Mouse (Mus musculus) neural tube, embryonic 11.5 days (tissue): Measurements from ENCODE around the gene Ttll1. TPM values are rescaled to one million over a fixed set of nuclear protein-coding genes. Genes with fewer than 3 reads are reported as not detected.

Experiments
- ATAC-seq: fragments of 200-750 bp; cut with Nextera tagmentation; 2 replicates; pipeline ENCODE4 v1.8.0; 2017; ENCODE audit warnings: moderate number of reproducible peaks, mild to moderate bottlenecking, moderate TSS enrichment, moderate library complexity; ENCODE audit not compliant: insufficient read depth, low FRiP score, low TSS enrichment
- DNase-seq: peaks from one replicate; pipeline ENCODE4 v3.0.0-alpha.2; 2015; ENCODE audit warnings: low spot score
- H3K27ac ChIP-seq: fragments of 300-500 bp; sonication (generic); 2 replicates; pipeline ENCODE4 v1.5.1; 2014; ENCODE audit warnings: low read depth, mild to moderate bottlenecking, low read length
- H3K27me3 ChIP-seq: fragments of 300-500 bp; sonication (generic); 2 replicates; pipeline ENCODE4 v1.6.1; 2014; ENCODE audit warnings: mild to moderate bottlenecking, low read length, mixed read lengths; ENCODE audit not compliant: control insufficient read depth, insufficient read depth
- H3K36me3 ChIP-seq: fragments of 300-500 bp; sonication (generic); 2 replicates; pipeline ENCODE4 v1.6.1; 2014; ENCODE audit warnings: mild to moderate bottlenecking, low read length, moderate library complexity, mixed read lengths; ENCODE audit not compliant: control insufficient read depth, insufficient read depth
- H3K4me1 ChIP-seq: fragments of 300-500 bp; sonication (generic); 2 replicates; pipeline ENCODE4 v1.6.1; 2014; ENCODE audit warnings: low read length, mixed read lengths; ENCODE audit not compliant: control insufficient read depth, insufficient read depth
- H3K4me2 ChIP-seq: fragments of 300-500 bp; sonication (generic); 2 replicates; pipeline ENCODE4 v1.6.1; 2014; ENCODE audit warnings: low read depth, mild to moderate bottlenecking, moderate library complexity
- H3K4me3 ChIP-seq: fragments of 300-500 bp; sonication (generic); 2 replicates; pipeline ENCODE4 v1.5.1; 2014; ENCODE audit warnings: low read depth, low read length
- H3K9ac ChIP-seq: fragments of 300-500 bp; sonication (generic); 2 replicates; pipeline ENCODE4 v1.6.1; 2014; ENCODE audit warnings: mild to moderate bottlenecking, low read length
- H3K9me3 ChIP-seq: fragments of 300-500 bp; sonication (generic); 2 replicates; pipeline ENCODE4 v1.6.1; 2016; ENCODE audit warnings: low read length; ENCODE audit not compliant: control insufficient read depth
- WGBS: fragments of 180-500 bp; shearing (Covaris S2); extraction: QIAGEN DNeasy Blood & Tissue Kit; methylation state at CpG from one replicate; pipeline ENCODE4 v1.1.7; 2014; 5-methylcytosine and 5-hydroxymethylcytosine counted together
- polyA plus RNA-seq: library from polyadenylated mRNA; unstranded; fragments of >200 nt; fragmentation: Nextera tagmentation; extraction: Ambion mirVana; gene quantifications from 2 replicates; pipeline ENCODE4 v1.2.1, GENCODE M21; 2014

The Ttll1 gene
- polyA plus RNA-seq, 1 experiment from 2014 or later: 38.1 TPM

DNA sequence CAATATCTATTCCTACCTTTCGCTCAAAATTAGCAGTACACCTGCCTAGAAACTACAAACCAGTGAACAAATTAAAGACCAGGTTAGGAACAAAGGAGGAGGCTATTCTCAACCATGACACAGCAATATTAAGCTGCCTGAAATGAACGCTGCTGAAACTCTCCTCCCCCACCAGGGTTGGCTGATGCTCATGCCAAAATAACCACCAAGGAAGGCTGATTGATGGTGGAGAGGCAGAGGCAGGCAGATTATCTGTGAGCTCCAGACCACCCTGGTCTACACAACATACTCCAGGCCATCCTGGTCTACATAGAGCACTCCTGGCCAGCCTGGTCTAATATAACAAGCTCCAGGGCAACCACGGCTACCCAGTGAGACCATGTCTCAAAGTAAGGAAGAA is 15.5 kb downstream of the Ttll1 start:
- peaks cover 11% of the 10 kb centered on the region for H3K36me3 ChIP-seq
- H3K4me2 ChIP-seq: no peak overlapping the region
- WGBS: 93% methylated on average over 3 of the region's 3 CpGs
- no peaks in the 10 kb centered on the region for H3K9me3 ChIP-seq
- H3K27ac ChIP-seq: no peak overlapping the region
- no peak for DNase-seq
- H3K4me1 ChIP-seq: no peaks in the 10 kb centered on the region
- no peaks in the 10 kb centered on the region for H3K27me3 ChIP-seq
- ATAC-seq: no peak
- no peak overlapping the region for H3K9ac ChIP-seq
- no peak overlapping the region for H3K4me3 ChIP-seq

DNA sequence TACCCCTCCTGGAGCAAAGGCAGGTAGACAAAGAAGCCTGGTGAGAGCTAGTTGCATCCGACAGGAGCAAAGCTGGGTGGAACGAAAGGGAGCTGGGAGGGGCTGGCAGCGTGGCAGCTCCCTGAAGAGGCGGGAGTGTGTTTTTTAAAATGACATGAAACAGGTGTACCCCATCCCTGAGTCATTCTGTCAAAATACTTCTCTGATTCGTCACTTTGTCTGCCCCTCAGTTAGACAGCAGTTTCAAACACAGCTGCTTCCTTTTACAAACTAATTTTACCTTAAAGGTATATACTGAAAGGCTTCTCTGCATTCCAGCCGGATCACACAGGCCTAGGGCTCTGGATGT is 16.1 kb downstream of the Ttll1 start:
- Histone ChIP-seq H3K36me3 (peaks cover 11% of the 10 kb centered on the region), H3K9me3 (no peaks in the 10 kb centered on the region), H3K9ac (no peak overlapping the region), H3K4me2 (no peak overlapping the region), H3K27ac (no peak overlapping the region), H3K4me1 (no peaks in the 10 kb centered on the region), H3K4me3 (no peak overlapping the region), H3K27me3 (no peaks in the 10 kb centered on the region)
- DNase-seq (no peak), ATAC-seq (no peak)
- WGBS: 75% methylated on average over 6 of the region's 6 CpGs

DNA sequence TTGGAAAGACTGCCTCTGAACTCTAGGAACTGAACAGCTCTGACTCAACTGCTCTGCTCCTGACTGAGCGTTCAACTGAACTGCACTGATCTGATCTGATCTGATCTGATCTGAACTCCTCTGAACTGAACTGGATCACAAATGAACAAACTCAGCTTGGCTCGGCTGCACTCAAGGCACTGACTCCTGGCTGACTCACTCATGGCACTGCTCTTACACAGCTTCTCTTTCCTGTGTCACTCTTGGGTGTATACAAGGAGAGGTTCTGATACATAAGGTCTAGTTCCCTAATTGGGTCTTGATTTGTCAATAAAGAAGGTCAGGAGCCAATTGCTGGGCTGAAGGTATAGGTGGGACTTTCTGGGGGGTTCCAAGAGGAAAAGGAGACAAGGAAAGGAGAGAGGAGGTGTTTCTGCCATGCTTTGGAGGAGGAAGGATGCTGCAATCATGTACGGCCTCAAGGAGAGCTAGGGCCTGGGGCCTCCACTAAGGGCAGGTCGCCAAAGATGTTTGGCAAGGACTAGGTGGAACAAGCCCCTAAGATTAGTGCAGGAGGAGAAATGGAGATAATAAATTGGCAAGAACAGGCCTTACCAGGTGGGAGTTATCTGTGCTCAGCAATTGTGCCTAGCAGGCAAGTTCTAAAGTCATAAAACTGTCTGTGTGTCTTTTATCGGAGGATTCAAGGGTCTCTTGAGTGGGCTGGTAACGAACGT is 16.7 kb downstream of the Ttll1 start:
- Histone ChIP-seq H3K9me3 (no peaks in the 10 kb centered on the region), H3K4me3 (no peak overlapping the region), H3K9ac (no peak overlapping the region), H3K27ac (no peak overlapping the region), H3K36me3 (peaks cover 9% of the 10 kb centered on the region), H3K4me1 (no peaks in the 10 kb centered on the region), H3K27me3 (no peaks in the 10 kb centered on the region), H3K4me2 (no peak overlapping the region)
- no peak for ATAC-seq
- no peak for DNase-seq
- WGBS: 68% methylated on average over 7 of the region's 7 CpGs

DNA sequence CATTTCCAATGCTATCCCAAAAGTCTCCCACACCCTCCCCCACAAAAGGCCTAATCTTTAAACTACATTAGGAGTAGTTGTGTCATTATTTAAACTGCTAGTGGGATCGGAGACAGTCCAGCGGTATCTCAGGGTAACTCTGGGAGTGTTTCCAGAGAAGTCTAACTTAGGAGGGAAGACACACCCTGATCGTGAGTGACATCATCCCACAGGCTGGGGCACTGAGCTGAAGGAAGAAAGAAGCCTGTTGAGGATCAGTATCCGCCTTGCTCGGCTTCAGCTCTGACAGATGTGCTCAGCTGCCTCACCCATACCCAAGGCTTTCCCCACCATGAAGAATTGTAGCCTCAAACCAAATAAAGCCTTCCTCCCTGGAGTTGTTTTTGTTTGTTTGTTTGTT is 18.8 kb downstream of the Ttll1 start:
- no peaks in the 10 kb centered on the region for H3K27me3 ChIP-seq
- peaks cover 7% of the 10 kb centered on the region for H3K36me3 ChIP-seq
- no peaks in the 10 kb centered on the region for H3K9me3 ChIP-seq
- 83% methylated on average over 5 of the region's 5 CpGs for WGBS
- no peak overlapping the region for H3K4me3 ChIP-seq
- DNase-seq (no peak), ATAC-seq (no peak)
- H3K9ac ChIP-seq: no peak overlapping the region
- H3K4me2 ChIP-seq: no peak overlapping the region
- H3K4me1 ChIP-seq: no peaks in the 10 kb centered on the region
- H3K27ac ChIP-seq: no peak overlapping the region

DNA sequence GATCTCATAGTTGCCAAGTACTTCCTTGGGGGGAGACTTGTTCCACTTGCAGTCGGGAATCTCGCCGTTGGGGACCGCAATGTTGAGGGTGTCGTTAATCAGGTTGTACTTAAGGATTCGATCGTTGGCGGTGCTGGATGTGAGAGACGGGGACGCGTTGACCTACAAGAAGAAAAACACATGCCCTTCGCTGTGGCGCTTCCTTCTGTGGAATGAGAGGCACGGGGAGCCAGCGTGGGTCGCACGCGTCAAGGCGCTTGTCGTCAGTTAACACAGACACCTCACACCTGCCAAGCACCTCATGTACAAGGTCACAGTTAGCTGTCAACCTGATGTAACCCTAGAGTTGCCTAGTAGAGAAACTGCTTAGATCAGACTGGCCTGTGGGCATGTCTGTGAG is 21.2 kb downstream of the Ttll1 start:
- H3K9ac ChIP-seq: no peak overlapping the region
- no peaks in the 10 kb centered on the region for H3K4me1 ChIP-seq
- H3K27me3 ChIP-seq: no peaks in the 10 kb centered on the region
- no peaks in the 10 kb centered on the region for H3K9me3 ChIP-seq
- no peak overlapping the region for H3K4me3 ChIP-seq
- no peak overlapping the region for H3K4me2 ChIP-seq
- no peak for ATAC-seq
- peaks cover 7% of the 10 kb centered on the region for H3K36me3 ChIP-seq
- no peak overlapping the region for H3K27ac ChIP-seq
- no peak for DNase-seq
- WGBS: 93% methylated on average over 20 of the region's 20 CpGs

DNA sequence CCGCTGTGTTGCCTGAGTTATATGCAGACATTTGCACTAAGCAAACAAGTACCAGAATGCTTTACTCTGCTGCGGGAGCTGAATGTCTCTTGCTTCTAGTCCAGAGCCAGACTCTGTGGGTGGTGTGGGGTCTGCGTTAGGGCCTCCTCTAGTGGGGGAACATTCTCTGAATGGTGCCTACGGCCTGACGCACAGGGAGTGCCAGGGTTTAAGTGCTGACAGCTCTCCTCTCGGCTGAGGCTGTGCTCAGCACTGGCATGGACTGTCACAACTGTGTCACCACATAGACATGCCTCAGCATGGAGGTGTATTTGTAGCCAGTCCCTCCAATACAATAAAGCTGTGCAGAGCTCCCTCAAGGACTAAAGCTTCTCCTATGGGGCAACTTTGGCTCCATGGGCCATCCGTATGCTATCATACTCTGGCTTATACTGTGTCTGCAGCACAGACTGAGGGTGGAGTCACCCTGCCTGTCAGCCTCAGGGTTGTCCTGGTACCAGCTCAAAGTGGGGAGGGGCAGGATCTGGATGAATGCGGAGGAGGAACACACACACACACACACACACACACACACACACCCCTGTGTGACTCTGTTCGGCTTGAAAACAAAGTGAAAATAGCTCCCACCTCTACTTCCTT is 23.1 kb downstream of the Ttll1 start:
- Histone ChIP-seq H3K27ac (no peak overlapping the region), H3K27me3 (no peaks in the 10 kb centered on the region), H3K4me3 (no peak overlapping the region), H3K9me3 (no peaks in the 10 kb centered on the region), H3K4me1 (no peaks in the 10 kb centered on the region), H3K36me3 (peaks cover 4% of the 10 kb centered on the region; the same call in 1 of the 2 replicates), H3K4me2 (no peak overlapping the region), H3K9ac (no peak overlapping the region)
- no peak for DNase-seq
- 76% methylated on average over 9 of the region's 9 CpGs for WGBS
- no peak for ATAC-seq

DNA sequence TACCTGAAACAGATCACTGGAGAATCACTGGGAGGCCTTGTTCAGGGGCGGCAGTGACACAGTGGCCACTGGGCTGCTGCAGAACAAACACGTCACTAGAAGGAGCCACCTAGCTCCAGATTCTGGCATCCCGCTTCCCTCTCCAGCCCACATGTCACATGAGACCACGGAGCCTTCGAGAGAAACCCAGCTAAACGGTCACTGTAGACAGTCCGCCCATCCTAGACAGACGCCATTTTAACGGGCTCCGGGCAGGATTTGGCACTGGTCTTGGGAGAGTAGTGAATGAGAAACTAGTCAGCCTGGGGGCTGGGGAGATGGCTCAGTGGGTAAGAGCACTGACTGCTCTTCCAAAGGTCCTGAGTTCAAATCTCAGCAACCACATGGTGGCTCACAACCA is 26.4 kb downstream of the Ttll1 start:
- no peak overlapping the region for H3K9ac ChIP-seq
- no peak overlapping the region for H3K4me3 ChIP-seq
- H3K4me2 ChIP-seq: no peak overlapping the region
- no peaks in the 10 kb centered on the region for H3K9me3 ChIP-seq
- DNase-seq (no peak), ATAC-seq (no peak)
- no peaks in the 10 kb centered on the region for H3K36me3 ChIP-seq
- H3K4me1 ChIP-seq: no peaks in the 10 kb centered on the region
- no peaks in the 10 kb centered on the region for H3K27me3 ChIP-seq
- H3K27ac ChIP-seq: no peak overlapping the region
- 89% methylated on average over 10 of the region's 10 CpGs for WGBS

DNA sequence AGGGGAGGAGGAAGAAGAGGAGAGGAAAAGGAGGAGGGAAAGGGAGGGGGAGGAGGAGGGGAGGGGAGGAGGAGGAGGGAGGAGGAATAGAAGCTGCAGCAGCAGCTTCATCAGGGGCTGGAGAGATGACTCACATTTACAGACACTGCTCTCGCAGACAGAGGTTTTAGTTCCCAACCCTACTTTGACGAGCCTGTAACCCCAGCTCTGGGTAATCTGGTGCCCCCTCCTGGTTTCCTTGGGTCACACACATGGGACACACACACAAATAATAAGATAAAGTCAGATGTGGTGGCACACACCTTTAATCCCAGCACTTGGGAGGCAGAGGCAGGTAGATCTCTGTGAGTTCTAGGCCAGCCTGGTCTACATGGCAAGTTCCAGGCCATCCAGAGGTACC is 27.2 kb downstream of the Ttll1 start:
- Histone ChIP-seq H3K4me2 (no peak overlapping the region), H3K36me3 (no peaks in the 10 kb centered on the region), H3K9ac (no peak overlapping the region), H3K27ac (no peak overlapping the region), H3K9me3 (no peaks in the 10 kb centered on the region), H3K27me3 (no peaks in the 10 kb centered on the region), H3K4me3 (no peak overlapping the region), H3K4me1 (no peaks in the 10 kb centered on the region)
- 48% methylated on average over 2 of the region's 2 CpGs for WGBS
- DNase-seq: no peak
- ATAC-seq: no peak

DNA sequence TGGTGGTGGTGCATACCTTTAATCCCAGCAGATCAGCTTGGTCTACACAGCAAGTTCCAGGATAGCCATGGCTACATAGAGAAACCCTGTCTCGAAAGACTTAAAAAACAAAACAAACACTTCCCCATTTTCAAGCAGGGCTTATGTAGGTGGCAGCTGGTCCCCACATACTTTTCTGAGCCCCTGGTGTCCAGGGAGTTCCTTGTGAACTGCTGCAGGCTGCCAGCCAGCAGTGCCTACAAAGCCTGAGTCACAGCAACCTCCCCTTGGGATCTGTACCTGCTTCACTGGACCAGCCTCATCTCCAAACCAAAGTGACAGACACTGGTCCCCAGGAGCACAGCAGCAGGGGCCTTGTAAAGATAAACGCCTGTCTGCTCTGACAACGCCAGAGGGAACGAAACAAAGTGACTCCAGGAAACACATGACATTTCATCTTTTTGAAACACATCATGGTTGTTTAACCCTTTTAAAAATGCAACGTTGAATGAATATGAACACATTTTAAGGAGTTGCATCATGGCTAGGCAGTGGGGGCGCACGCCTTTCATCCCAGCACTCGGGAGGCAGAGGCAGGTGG is 28.0 kb downstream of the Ttll1 start:
- WGBS: 80% methylated on average over 8 of the region's 8 CpGs
- no peak for DNase-seq

More for the DNA sequence above, 28.0 kb downstream of the Ttll1 start:
- Histone ChIP-seq H3K9me3 (no peaks in the 10 kb centered on the region), H3K36me3 (no peaks in the 10 kb centered on the region), H3K9ac (no peak overlapping the region), H3K27ac (no peak overlapping the region), H3K4me1 (no peaks in the 10 kb centered on the region), H3K4me3 (no peak overlapping the region), H3K4me2 (no peak overlapping the region), H3K27me3 (no peaks in the 10 kb centered on the region)
- ATAC-seq: no peak
